Mouse (Mus musculus): Measurements from ENCODE around the gene Abhd6.

DNA sequence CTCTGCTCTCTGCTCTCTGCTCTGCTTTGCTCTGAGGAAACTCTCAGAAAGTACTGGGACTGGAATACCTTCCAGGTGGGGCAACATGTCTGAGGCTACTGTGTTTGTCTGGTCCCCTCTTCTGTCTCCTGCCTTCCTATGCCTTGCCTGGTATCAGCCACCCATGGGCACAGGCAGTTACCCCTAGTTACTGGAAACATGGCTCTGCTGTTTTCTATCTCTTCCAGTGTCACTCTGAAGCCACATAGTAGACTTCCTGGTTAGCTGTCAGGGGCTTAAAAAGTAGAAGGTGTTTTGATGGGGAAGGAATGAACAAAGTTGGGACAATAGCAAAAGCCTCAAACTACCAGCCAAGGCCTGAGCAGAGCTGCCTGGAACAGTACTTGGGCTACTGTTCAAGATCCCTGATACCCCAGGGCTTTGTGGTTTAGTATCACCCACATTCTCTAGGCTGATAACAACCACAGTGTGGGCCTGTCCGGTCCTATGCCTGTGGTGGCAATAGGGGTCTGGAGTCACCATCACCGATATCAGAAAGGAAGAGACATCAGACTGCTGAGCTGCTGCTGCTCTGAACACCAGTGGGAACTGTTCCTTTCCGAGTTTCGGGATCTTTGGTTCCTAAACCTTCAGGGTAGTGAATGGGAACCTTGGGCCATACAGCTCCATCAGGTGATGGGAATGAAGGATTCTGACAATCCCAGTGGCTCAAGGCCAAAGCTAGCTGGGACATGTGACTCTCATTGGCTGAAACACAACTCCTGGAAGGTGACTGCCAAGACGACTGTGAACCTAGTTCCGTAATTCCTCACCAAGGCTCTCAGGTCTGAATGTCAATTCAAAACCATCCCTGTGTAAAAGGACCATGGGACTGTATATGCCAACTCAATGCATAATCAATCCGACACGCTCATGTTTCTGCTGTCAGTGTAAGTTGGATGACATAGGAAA is 61.4 kb downstream of the Abhd6 start:
- TF ChIP-seq CTCF (IDR thresholded peaks at IDR 0.05; ENCODE audit: insufficient read depth, low read length) (no peak), POLR2A (IDR thresholded peaks at IDR 0.05; ENCODE audit: borderline replicate concordance, extremely low read depth, low read depth, low read length) (no peak)

Data from lung, adult 2 months (tissue).